Mouse (Mus musculus) intestine, embryonic 15.5 days (tissue): ENCODE measurements around the gene Pgr. TPM values are rescaled to one million over a fixed set of nuclear protein-coding genes. Genes with fewer than 3 reads are reported as not detected.
A peak's percentile ranks its signal among the peaks of the same experiment; 100 is the strongest.

ENCODE experiments used
- ATAC-seq: fragments of 200-750 bp; cut with Nextera tagmentation; 2 replicates; pipeline ENCODE4 v1.8.0; 2017; ENCODE audit warnings: moderate TSS enrichment, moderate library complexity
- H3K27ac ChIP-seq: fragments of 300-500 bp; sonication (generic); 2 replicates; pipeline ENCODE4 v1.5.1; 2015; ENCODE audit warnings: mild to moderate bottlenecking, inconsistent platforms
- H3K27me3 ChIP-seq: fragments of 300-500 bp; sonication (generic); replicated peaks from 2 replicates; pipeline ENCODE4 v1.6.1; 2015; ENCODE audit warnings: inconsistent platforms
- H3K36me3 ChIP-seq: fragments of 300-500 bp; sonication (generic); 2 replicates; pipeline ENCODE4 v1.6.1; 2015; ENCODE audit warnings: inconsistent platforms
- H3K4me1 ChIP-seq: fragments of 300-500 bp; sonication (generic); replicated peaks from 2 replicates; pipeline ENCODE4 v1.6.1; 2015; ENCODE audit warnings: inconsistent platforms
- H3K4me2 ChIP-seq: fragments of 300-500 bp; sonication (generic); replicated peaks from 2 replicates; pipeline ENCODE4 v1.6.1; 2015; ENCODE audit warnings: mild to moderate bottlenecking, inconsistent platforms
- H3K4me3 ChIP-seq: fragments of 300-500 bp; sonication (generic); replicated peaks from 2 replicates; pipeline ENCODE4 v1.5.1; 2015; ENCODE audit warnings: inconsistent platforms
- H3K9ac ChIP-seq: fragments of 300-500 bp; sonication (generic); 2 replicates; pipeline ENCODE4 v1.6.1; 2015; ENCODE audit warnings: inconsistent platforms
- H3K9me3 ChIP-seq: fragments of 300-500 bp; sonication (generic); 2 replicates; pipeline ENCODE4 v1.6.1; 2016; ENCODE audit warnings: inconsistent platforms
- WGBS: fragments of 180-500 bp; shearing (Covaris S2); methylation state at CpG from one replicate; pipeline ENCODE4 v1.1.7; 2015; 5-methylcytosine and 5-hydroxymethylcytosine counted together
- polyA plus RNA-seq: library from polyadenylated mRNA; unstranded; fragments of >200 nt; fragmentation: Nextera tagmentation; extraction: Ambion mirVana; gene quantifications from 2 replicates; pipeline ENCODE4 v1.2.1, GENCODE M21; 2015

The Pgr gene
- polyA plus RNA-seq, 1 experiment from 2014 or later = 0.19 TPM

GRCm38 (mm10) chr9:8970240-8970639 lies 70.6 kb downstream of the Pgr start:
- Histone ChIP-seq H3K4me2 (no peak overlapping the region), H3K27ac (no peak overlapping the region), H3K9me3 (no peaks in the 10 kb centered on the region), H3K36me3 (no peaks in the 10 kb centered on the region), H3K4me1 (no peaks in the 10 kb centered on the region), H3K9ac (no peak overlapping the region), H3K4me3 (no peak overlapping the region), H3K27me3 (no peaks in the 10 kb centered on the region)
- ATAC-seq = peak; percentile 51; the same call in 1 of the 2 replicates
- WGBS = 39% methylated on average over 7 of the region's 7 CpGs

- no peak within 1 kb of the TSS for H3K27ac ChIP-seq
- H3K27me3 ChIP-seq = no peaks in the 10 kb centered on the region
- H3K4me1 ChIP-seq = no peaks in the 10 kb centered on the region
- H3K9me3 ChIP-seq = no peaks in the 10 kb centered on the region
- H3K4me3 ChIP-seq = no peak within 1 kb of the TSS
- no peak for ATAC-seq
- 76% methylated on average over 2 of the region's 2 CpGs for WGBS
- H3K36me3 ChIP-seq = no peaks in the 10 kb centered on the region
- no peak within 1 kb of the TSS for H3K9ac ChIP-seq
- H3K4me2 ChIP-seq = no peak within 1 kb of the TSS
Observed at GRCm38 (mm10) chr9:8971491-8971890, 71.9 kb downstream of the Pgr start, which contains the start of gene Gm16485. Gene Gm16485 (plus strand): TSS chr9:8971791.

- Histone ChIP-seq H3K4me2 (no peak overlapping the region), H3K9me3 (no peaks in the 10 kb centered on the region), H3K36me3 (no peaks in the 10 kb centered on the region), H3K27me3 (no peaks in the 10 kb centered on the region), H3K27ac (no peak overlapping the region), H3K4me3 (no peak overlapping the region), H3K9ac (no peak overlapping the region), H3K4me1 (no peaks in the 10 kb centered on the region)
- ATAC-seq = no peak
- WGBS = 57% methylated on average over 2 of the region's 2 CpGs
Observed at GRCm38 (mm10) chr9:8977775-8978174, 78.1 kb downstream of the Pgr start.

GRCm38 (mm10) chr9:8982315-8982714 lies 82.7 kb downstream of the Pgr start:
- Histone ChIP-seq H3K9me3 (no peaks in the 10 kb centered on the region), H3K9ac (no peak overlapping the region), H3K4me3 (no peak overlapping the region), H3K36me3 (no peaks in the 10 kb centered on the region), H3K27ac (no peak overlapping the region), H3K27me3 (no peaks in the 10 kb centered on the region), H3K4me2 (no peak overlapping the region), H3K4me1 (no peaks in the 10 kb centered on the region)
- WGBS = 78% methylated on average over 3 of the region's 3 CpGs
- no peak for ATAC-seq

GRCm38 (mm10) chr9:8996494-8996893 lies 96.9 kb downstream of the Pgr start:
- no peak overlapping the region for H3K9ac ChIP-seq
- ATAC-seq = no peak
- no peaks in the 10 kb centered on the region for H3K27me3 ChIP-seq
- no peak overlapping the region for H3K4me2 ChIP-seq
- 70% methylated on average over 2 of the region's 2 CpGs for whole genome bisulfite sequencing
- H3K36me3 ChIP-seq = no peaks in the 10 kb centered on the region; the same call in 1 of the 2 replicates
- no peaks in the 10 kb centered on the region for H3K4me1 ChIP-seq
- no peak overlapping the region for H3K4me3 ChIP-seq
- no peak overlapping the region for H3K27ac ChIP-seq
- no peaks in the 10 kb centered on the region for H3K9me3 ChIP-seq

GRCm38 (mm10) chr9:9001170-9001569 lies 101.5 kb downstream of the Pgr start:
- no peaks in the 10 kb centered on the region for H3K27me3 ChIP-seq
- H3K4me3 ChIP-seq = no peak overlapping the region
- no peak for ATAC-seq
- H3K9me3 ChIP-seq = no peaks in the 10 kb centered on the region
- no peak overlapping the region for H3K27ac ChIP-seq
- H3K4me2 ChIP-seq = no peak overlapping the region
- no peak overlapping the region for H3K9ac ChIP-seq
- no peaks in the 10 kb centered on the region for H3K4me1 ChIP-seq
- H3K36me3 ChIP-seq = no peaks in the 10 kb centered on the region; the same call in 1 of the 2 replicates

GRCm38 (mm10) chr9:9015108-9015507 lies 115.5 kb downstream of the Pgr start:
- no peaks in the 10 kb centered on the region for H3K9me3 ChIP-seq
- H3K4me2 ChIP-seq = no peak overlapping the region
- WGBS = 92% methylated on average over 2 of the region's 2 CpGs
- no peaks in the 10 kb centered on the region for H3K27me3 ChIP-seq
- no peaks in the 10 kb centered on the region for H3K4me1 ChIP-seq
- no peak for ATAC-seq
- H3K27ac ChIP-seq = no peak overlapping the region
- H3K36me3 ChIP-seq = 0 out of 2 replicates have a peak, but pooled peaks cover 4% of the 10 kb centered on the region
- H3K9ac ChIP-seq = no peak overlapping the region
- H3K4me3 ChIP-seq = no peak overlapping the region

Other genes starting within 250 kb of the Pgr start
- 0.04 TPM in 1 of 2 replicates, not detected in the other for gene Gm16485, start 72.0 kb downstream of the Pgr start, polyA plus RNA-seq